Mouse (Mus musculus) MEL (cell line): Measurements from ENCODE around the gene Rnase9. TPM values are rescaled to one million over a fixed set of nuclear protein-coding genes. Genes with fewer than 3 reads are reported as not detected.

ENCODE experiments used
- DNase-seq: peaks from one replicate; pipeline ENCODE4 v3.0.0; 2011; ENCODE audit warnings: low read depth, low spot score
- H3K27ac ChIP-seq: 2 replicates; pipeline ENCODE4 v1.5.1; 2012; ENCODE audit warnings: low read depth, mild to moderate bottlenecking, control low read depth, low read length, moderate library complexity; ENCODE audit not compliant: control insufficient read depth
- H3K27me3 ChIP-seq, 2 experiments: fragments of 150-350 bp in 1 of 2; sonication (generic) in 1 of 2; 2 replicates each; pipeline ENCODE4 v1.6.1; 2012; ENCODE audit warnings: low read length in 2 of 2, mild to moderate bottlenecking in 2 of 2, improper control_type of control experiment in 1 of 2, moderate library complexity in 1 of 2; ENCODE audit not compliant: insufficient read depth in 2 of 2, control insufficient read depth in 1 of 2
- H3K36me3 ChIP-seq, 2 experiments: 2 replicates each; pipeline ENCODE4 v1.6.1; 2012 to 2014; ENCODE audit warnings: low read length in 2 of 2, improper control_type of control experiment in 1 of 2, inconsistent platforms in 1 of 2, mild to moderate bottlenecking in 1 of 2; ENCODE audit not compliant: insufficient read depth in 2 of 2, control insufficient read depth in 1 of 2
- H3K4me1 ChIP-seq, 2 experiments: fragments of 150-350 bp in 1 of 2; sonication (generic) in 1 of 2; 2 replicates each; pipeline ENCODE4 v1.6.1; 2012; ENCODE audit warnings: low read length in 2 of 2, improper control_type of control experiment in 1 of 2, mild to moderate bottlenecking in 1 of 2; ENCODE audit not compliant: insufficient read depth in 2 of 2, control insufficient read depth in 1 of 2
- H3K4me3 ChIP-seq, 2 experiments: fragments of 150-350 bp in 1 of 2; sonication (generic) in 1 of 2; 2 replicates each; pipeline ENCODE4 v1.5.1; 2012; ENCODE audit warnings: low read depth in 2 of 2, low read length in 2 of 2, mild to moderate bottlenecking in 2 of 2, moderate library complexity in 2 of 2, control low read depth in 1 of 2, improper control_type of control experiment in 1 of 2; ENCODE audit not compliant: control insufficient read depth in 1 of 2, insufficient read depth in 1 of 2
- H3K79me2 ChIP-seq: 2 replicates; pipeline ENCODE4 v1.6.1; 2012; ENCODE audit warnings: mild to moderate bottlenecking, low read length, moderate library complexity; ENCODE audit not compliant: control insufficient read depth, poor library complexity, insufficient read depth
- H3K9ac ChIP-seq: 2 replicates; pipeline ENCODE4 v1.6.1; 2012; ENCODE audit warnings: low read depth, mild to moderate bottlenecking, control low read depth, low read length, moderate library complexity; ENCODE audit not compliant: control insufficient read depth, poor library complexity, severe bottlenecking
- H3K9me3 ChIP-seq: fragments of 150-350 bp; sonication (generic); replicated peaks from 2 replicates; pipeline ENCODE4 v1.6.1; 2012; ENCODE audit warnings: mild to moderate bottlenecking, low read length, improper control_type of control experiment, moderate library complexity; ENCODE audit not compliant: insufficient read depth
- CHD2 ChIP-seq: IDR thresholded peaks from 2 replicates; pipeline ENCODE4 v1.6.1; 2011; ENCODE audit warnings: low read length, improper control_type of control experiment
- CTCF ChIP-seq, 3 experiments: IDR thresholded peaks in 2 of 3; conservative IDR thresholded peaks in 1 of 3; 2 replicates each; pipeline ENCODE4 v1.5.1; 2011 to 2012; ENCODE audit warnings: low read length in 3 of 3, low read depth in 2 of 3, mild to moderate bottlenecking in 2 of 3, improper control_type of control experiment in 1 of 3, inconsistent platforms in 1 of 3, mixed read lengths in 1 of 3, moderate library complexity in 1 of 3; ENCODE audit not compliant: control insufficient read depth in 1 of 3, insufficient read depth in 1 of 3, poor library complexity in 1 of 3, severe bottlenecking in 1 of 3
- E2F4 ChIP-seq: IDR thresholded peaks from 2 replicates; pipeline ENCODE4 v1.6.1; 2011; ENCODE audit warnings: low read depth, low read length, improper control_type of control experiment, borderline replicate concordance
- GABPA ChIP-seq: IDR thresholded peaks from 2 replicates; pipeline ENCODE4 v1.6.1; 2012; ENCODE audit warnings: low read depth, mild to moderate bottlenecking, inconsistent platforms, low read length, improper control_type of control experiment, moderate library complexity
- GATA1 ChIP-seq: IDR thresholded peaks from 2 replicates; pipeline ENCODE4 v1.6.1; 2011; ENCODE audit warnings: low read depth, low read length, improper control_type of control experiment
- MAFK ChIP-seq: IDR thresholded peaks from 2 replicates; pipeline ENCODE4 v1.6.1; 2011; ENCODE audit warnings: low read depth, mild to moderate bottlenecking, low read length, improper control_type of control experiment, borderline replicate concordance
- MAZ ChIP-seq: IDR thresholded peaks from 2 replicates; pipeline ENCODE4 v1.6.1; 2012; ENCODE audit warnings: low read depth, mild to moderate bottlenecking, inconsistent platforms, low read length, improper control_type of control experiment
- MEF2A ChIP-seq: IDR thresholded peaks from 2 replicates; pipeline ENCODE4 v1.6.1; 2014; ENCODE audit warnings: low read depth, mild to moderate bottlenecking, inconsistent platforms, low read length, improper control_type of control experiment; ENCODE audit not compliant: poor library complexity, insufficient replicate concordance, severe bottlenecking; ENCODE audit errors: extremely low read depth
- NELFE ChIP-seq: IDR thresholded peaks from 2 replicates; pipeline ENCODE4 v1.6.1; 2011; ENCODE audit warnings: low read depth, low read length, improper control_type of control experiment
- NRF1 ChIP-seq: IDR thresholded peaks from 2 replicates; pipeline ENCODE4 v1.6.1; 2014; ENCODE audit warnings: low read depth, mild to moderate bottlenecking, inconsistent platforms, low read length, improper control_type of control experiment, moderate library complexity; ENCODE audit not compliant: poor library complexity, insufficient read depth, severe bottlenecking
- POLR2AphosphoS2 ChIP-seq: IDR thresholded peaks from 2 replicates; pipeline ENCODE4 v1.6.1; 2011; ENCODE audit warnings: low read length, improper control_type of control experiment
- SMC3 ChIP-seq: IDR thresholded peaks from 2 replicates; pipeline ENCODE4 v1.6.1; 2011; ENCODE audit warnings: low read depth, low read length, improper control_type of control experiment
- TAL1 ChIP-seq: IDR thresholded peaks from 2 replicates; pipeline ENCODE4 v1.6.1; 2012; ENCODE audit warnings: mild to moderate bottlenecking, inconsistent platforms, low read length, moderate library complexity, mixed read lengths
- TCF12 ChIP-seq: IDR thresholded peaks from 2 replicates; pipeline ENCODE4 v1.6.1; 2014; ENCODE audit warnings: low read depth, mild to moderate bottlenecking, inconsistent platforms, low read length, improper control_type of control experiment, moderate library complexity
- ZC3H11A ChIP-seq: IDR thresholded peaks from 2 replicates; pipeline ENCODE4 v1.6.1; 2012; ENCODE audit warnings: low read depth, mild to moderate bottlenecking, inconsistent platforms, low read length, improper control_type of control experiment
- ZMIZ1 ChIP-seq: IDR thresholded peaks from 2 replicates; pipeline ENCODE4 v1.6.1; 2012; ENCODE audit warnings: low read depth, mild to moderate bottlenecking, inconsistent platforms, low read length, improper control_type of control experiment, moderate library complexity
- polyA plus RNA-seq, 2 experiments: library from polyadenylated mRNA; stranded (reverse) in 1 of 2; unstranded in 1 of 2; fragments of >175 nt in 1 of 2; fragments of >200 nt in 1 of 2; gene quantifications; 2 replicates each; pipeline versions ENCODE4 v1.2.1 to v1.2.4; 2012; ENCODE audit warnings: low replicate concordance in 2 of 2, low read depth in 1 of 2; ENCODE audit not compliant: insufficient read length in 2 of 2, insufficient read depth in 1 of 2, missing spikeins in 1 of 2
- total RNA-seq: library from RNA; depleted of rRNA; stranded (reverse); fragments of 300-350 nt; gene quantifications from 2 replicates; pipeline ENCODE4 v1.2.3, GENCODE M21; 2012

Gene Rnase9
- total and polyA plus RNA-seq, 3 experiments = not detected

DNA sequence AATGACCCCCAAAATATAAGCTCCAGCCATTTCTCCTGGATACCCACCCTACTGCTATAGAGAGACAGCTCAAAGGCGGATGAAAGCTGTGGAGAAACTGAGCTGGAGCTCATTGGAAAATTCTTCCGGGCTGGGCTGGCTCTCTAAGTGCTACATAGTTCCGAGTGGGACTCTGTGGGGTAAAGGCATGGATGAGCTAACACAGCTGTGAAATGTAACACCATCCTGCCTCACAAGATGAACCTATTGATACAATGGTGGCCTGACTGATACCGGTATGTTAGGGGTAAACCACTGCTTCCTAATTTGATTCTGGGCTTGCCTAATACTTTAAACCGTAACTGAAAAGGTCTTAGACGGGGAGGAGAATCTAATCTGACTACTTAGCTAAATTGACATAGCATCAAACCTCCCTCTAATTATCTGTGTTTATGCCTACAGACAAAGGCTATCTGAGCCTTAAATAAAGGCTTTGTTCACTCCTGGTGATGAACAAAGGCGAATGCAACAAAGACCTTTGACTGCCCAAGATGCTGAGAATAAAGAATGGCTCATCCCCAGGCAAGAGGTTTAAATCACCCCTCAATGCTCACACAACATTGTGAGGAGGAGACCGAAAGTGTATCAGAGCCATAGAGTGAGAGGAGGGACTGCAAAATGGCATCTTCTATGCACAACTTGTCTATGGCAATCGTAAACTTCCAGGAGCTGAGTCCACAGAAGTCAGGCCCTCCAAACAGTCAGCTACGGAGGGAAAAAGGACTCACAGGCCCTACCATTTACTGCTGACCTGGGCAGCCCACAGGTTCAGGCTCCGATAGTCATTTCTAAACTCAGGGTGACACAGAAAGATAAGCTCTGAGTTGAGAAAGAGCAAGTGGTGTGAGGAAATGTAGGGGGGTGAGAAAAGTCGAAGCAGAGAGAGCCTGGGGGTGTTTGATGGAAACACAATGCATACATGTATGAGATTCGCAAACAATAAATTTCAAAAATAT is 12.9 kb upstream of the Rnase9 start:
- TF ChIP-seq GATA1 (no peak), TAL1 (no peak), MEF2A (no peak), TCF12 (no peak), SMC3 (no peak), ZC3H11A (no peak), MAZ (no peak), NELFE (no peak), MAFK (no peak), CHD2 (no peak), GABPA (no peak)
- Histone ChIP-seq H3K4me1 (peaks cover 0 to 4% of the 10 kb centered on the region in 2 experiments; a peak in 1 of 4 replicates), H3K36me3 (no peaks in the 10 kb centered on the region; a peak in 1 of 4 replicates), H3K4me3 (no peak overlapping the region), H3K79me2 (no peaks in the 10 kb centered on the region), H3K9ac (no peak overlapping the region), H3K27me3 (peaks cover 0 to 6% of the 10 kb centered on the region in 2 experiments; a peak in 3 of 4 replicates), H3K9me3 (no peaks in the 10 kb centered on the region), H3K27ac (no peak overlapping the region)
- no peak for DNase-seq

DNA sequence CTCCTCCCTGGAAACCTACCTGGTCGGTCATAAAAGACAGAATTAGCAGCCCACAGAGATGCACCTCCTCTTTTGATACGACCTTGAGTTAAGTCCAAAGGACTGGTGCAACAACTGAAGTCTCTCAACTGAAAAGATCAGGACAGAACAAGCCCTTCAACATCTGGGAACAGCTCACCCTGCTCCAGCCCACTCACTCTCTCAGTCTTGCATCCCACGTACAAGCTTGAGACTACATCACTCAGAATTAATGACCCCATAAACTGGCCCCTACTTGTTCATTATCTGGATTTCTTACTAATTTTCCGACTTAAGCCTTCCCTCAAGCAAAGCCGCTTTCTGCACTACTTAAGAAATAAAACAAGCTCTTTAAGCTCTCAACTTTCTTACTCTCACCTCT is 11.5 kb upstream of the Rnase9 start:
- TF ChIP-seq E2F4 = no peak
- no peak for TF ChIP-seq POLR2AphosphoS2
- no peak for TF ChIP-seq CTCF (IDR thresholded peaks at IDR 0.05 in 2 of 3, conservative IDR thresholded peaks at IDR 0.05 in 1 of 3; ENCODE audit: control insufficient read depth in 1 of 3, insufficient read depth in 1 of 3, low read depth in 2 of 3, low read length in 3 of 3, poor library complexity in 1 of 3, severe bottlenecking in 1 of 3)
- no peak for TF ChIP-seq ZMIZ1
- no peak for TF ChIP-seq NRF1
- TF ChIP-seq TAL1 = no peak
- TF ChIP-seq NELFE = no peak
- TF ChIP-seq, all 39 proteins: peak for 0
- DNase-seq = no peak
- Histone ChIP-seq H3K79me2 (no peaks in the 10 kb centered on the region), H3K4me1 (peaks cover 0 to 4% of the 10 kb centered on the region in 2 experiments; a peak in 1 of 4 replicates), H3K27ac (no peak overlapping the region), H3K9me3 (no peaks in the 10 kb centered on the region), H3K36me3 (no peaks in the 10 kb centered on the region; a peak in 1 of 4 replicates), H3K27me3 (peaks cover 0 to 6% of the 10 kb centered on the region in 2 experiments; a peak in 3 of 4 replicates), H3K9ac (no peak overlapping the region), H3K4me3 (no peak overlapping the region)
